Mouse (Mus musculus) embryo, embryonic 10 days (tissue): ENCODE data around the gene Anxa5.

ENCODE experiments used
- DNase-seq: peaks from one replicate; pipeline ENCODE4 v3.0.0-alpha.2; 2015; ENCODE audit warnings: low spot score

The Anxa5 gene

GRCm38 (mm10) chr3:36449292-36450165 is 26.2 kb downstream of the Anxa5 start:
- peak; percentile 47 for DNase-seq

DNA sequence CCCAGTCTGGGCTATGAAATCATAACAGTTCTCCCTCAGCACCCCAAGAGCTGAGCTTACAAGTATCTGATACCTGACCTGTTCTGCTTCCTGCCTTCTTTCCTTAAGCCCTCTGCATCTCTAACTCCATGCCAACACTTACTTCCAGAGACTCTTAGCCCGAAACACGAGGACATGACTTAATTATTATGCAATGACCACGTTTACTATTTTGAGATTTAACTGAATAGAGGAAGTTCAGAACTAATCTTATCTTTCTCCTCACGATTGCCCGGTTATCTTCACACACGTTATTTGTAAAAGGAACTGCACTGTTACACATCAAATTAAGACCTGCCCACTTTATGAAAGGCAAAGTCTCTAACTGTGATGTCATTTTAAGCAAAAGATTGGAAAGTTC is 28.8 kb downstream of the Anxa5 start:
- DNase-seq, result no peak

DNA sequence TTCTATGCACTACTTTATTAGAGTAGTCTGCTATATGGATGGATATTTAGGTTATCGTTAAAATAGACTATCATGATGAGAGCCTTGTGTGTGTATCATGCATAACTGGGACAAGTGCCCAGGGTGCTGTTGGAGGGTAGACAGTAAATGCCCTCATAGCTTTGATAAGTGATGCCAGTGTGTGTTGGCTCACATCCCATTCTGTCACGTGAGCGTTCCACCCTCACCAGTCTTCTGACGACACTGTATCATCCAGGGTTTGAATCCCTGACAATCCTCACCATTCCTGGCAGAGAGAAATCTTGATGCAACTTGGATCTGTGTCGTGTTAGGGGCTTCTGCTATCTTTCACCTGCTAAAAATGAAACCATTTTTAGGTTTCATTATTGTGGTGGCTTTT is 29.2 kb downstream of the Anxa5 start:
- DNase-seq, result no peak

GRCm38 (mm10) chr3:36446041-36446440 is 29.7 kb downstream of the Anxa5 start:
- no peak for DNase-seq

DNA sequence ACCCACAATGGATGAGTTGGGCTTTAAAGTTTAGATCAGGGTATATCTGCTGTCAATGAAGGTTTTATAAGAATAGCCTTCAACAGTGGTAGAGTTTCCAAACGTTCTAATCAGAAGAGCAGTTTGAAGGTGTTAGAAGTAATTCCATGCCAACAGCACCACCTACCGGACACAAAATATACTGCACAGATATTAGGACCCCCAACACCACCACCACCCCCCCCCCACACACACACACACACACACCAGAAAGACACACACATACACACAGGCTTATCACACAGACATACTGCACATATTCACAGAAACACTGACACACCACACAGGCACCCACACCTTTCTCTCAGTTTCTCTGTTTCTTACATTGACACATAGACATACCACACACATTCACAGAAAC is 33.3 kb downstream of the Anxa5 start:
- peak; percentile 76 for DNase-seq

DNA sequence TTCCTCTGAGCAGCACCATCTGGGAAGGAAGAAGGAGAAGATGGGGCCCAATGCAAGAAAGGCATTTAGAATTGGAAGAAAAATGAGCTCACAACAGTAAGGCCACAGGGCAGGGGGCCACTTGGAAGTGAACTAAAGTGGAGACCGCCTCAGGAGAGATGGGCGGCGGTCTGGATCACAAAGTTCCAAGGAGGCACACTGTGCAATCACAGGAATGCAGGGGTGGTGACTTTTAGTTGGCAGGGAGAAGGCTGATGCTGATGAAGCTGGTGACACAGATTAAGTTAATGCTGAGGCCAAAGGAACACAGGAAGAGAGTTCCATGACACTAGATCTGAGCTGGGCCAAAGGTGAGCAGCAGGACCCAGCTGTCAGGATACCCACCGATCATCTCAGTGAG is 35.4 kb downstream of the Anxa5 start:
- no peak for DNase-seq

- no peak for DNase-seq
These were observed 45.3 kb downstream of the Anxa5 start for GRCm38 (mm10) chr3:36430360-36430759.

DNA sequence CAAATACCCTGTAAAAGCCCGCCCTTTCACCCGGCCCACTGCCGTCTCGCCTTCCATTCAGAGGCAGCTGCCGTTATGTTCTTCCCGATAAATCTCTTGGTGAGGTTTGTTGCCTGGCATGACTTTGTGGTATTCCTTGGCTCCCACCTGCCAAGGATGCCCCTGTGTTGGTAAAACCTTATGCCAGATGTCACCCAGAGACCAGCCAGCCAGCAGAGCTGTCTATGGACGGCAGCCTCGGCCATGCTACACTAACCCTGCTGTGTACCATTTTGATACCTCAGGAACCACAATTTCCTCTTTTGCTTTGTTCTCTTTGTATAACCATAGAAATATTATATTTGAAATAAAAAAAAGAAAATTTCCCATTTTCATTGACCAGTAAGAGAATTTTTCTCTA is 48.3 kb downstream of the Anxa5 start:
- DNase-seq, result no peak

- DNase-seq, result no peak
These were observed 66.2 kb downstream of the Anxa5 start for GRCm38 (mm10) chr3:36409456-36409855.

- DNase-seq, result no peak
These were observed 68.7 kb downstream of the Anxa5 start for GRCm38 (mm10) chr3:36406967-36407366.

GRCm38 (mm10) chr3:36406340-36406739 is 69.4 kb downstream of the Anxa5 start:
- no peak for DNase-seq

DNA sequence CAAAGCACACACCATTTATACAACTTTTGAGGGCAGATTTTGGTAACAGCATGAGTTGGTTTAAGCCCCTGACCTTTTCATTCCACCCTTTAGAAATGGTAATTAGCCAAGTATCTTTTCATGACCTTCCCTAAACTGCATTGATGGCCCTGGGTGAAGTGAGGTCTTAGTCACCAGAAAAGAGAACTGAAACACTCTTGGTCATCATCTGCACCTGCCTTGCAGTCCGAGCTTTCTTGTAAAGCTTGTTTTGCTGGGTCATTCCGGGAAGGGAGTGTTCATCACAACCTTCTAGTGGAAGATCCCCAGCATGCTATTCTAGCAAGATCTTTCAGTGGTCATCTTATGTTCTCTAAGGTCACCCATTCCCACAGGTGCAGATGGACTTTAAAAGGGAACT is 73.8 kb downstream of the Anxa5 start:
- DNase-seq, result no peak

GRCm38 (mm10) chr3:36400657-36401056 is 75.0 kb downstream of the Anxa5 start:
- no peak for DNase-seq
